Mouse (Mus musculus) layer of hippocampus, adult 11-12 months (tissue): ENCODE results near the gene Grk2.

Experiments
- DNase-seq: peaks from one replicate; pipeline ENCODE4 v3.0.0; 2022; ENCODE audit warnings: low spot score

Grk2 gene

DNA sequence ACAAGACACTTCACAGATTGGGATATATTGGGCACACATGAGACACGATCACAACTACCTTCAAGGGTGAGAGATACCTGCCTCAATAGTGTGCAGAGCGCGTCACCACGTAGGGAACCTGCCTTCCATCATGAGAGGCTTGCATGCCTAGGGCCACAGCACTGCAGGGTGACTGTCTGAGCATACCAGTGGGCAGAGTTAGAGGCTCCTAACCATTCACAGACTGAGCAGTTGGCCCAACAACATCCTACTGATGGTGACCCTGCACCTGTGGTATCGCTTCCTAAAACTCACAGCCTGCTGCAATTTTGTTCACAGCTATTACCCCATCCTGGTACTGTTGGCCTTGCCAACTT is 2.4 kb downstream of the Grk2 start:
- no peak for DNase-seq

DNA sequence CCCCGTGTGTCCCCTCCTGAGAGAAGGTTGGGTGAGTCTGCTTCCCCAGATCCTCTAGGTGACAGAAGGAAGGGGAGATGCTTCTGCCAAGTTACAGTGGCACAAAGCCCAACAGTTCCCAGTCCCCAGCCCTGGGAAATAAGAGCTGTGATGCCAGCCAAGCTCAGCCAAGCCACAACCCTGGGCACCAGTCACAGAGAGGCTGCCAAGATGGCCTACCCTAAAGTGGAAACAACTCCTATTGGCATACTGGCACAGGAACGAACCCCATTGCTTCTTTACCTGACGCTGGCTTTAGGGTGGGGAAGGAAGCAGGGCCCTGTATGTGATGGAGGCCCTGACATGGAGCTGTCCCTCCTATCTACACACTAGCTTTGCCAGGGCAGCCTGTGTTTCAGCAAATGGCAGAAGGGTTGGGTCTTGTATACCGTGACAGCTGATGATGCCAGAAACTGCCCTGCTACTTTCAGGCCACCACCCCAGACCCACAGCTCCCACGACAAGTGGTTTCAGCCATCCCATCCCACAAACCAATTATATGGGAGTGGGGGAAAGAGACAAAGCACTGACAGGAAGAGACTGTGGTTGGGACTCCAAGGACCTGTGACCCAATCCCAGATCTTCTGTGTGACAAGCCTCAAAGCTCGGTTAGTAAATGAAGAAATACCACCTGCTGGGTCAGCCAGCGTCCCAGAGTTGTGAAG is 2.9 kb downstream of the Grk2 start:
- DNase-seq: no peak

DNA sequence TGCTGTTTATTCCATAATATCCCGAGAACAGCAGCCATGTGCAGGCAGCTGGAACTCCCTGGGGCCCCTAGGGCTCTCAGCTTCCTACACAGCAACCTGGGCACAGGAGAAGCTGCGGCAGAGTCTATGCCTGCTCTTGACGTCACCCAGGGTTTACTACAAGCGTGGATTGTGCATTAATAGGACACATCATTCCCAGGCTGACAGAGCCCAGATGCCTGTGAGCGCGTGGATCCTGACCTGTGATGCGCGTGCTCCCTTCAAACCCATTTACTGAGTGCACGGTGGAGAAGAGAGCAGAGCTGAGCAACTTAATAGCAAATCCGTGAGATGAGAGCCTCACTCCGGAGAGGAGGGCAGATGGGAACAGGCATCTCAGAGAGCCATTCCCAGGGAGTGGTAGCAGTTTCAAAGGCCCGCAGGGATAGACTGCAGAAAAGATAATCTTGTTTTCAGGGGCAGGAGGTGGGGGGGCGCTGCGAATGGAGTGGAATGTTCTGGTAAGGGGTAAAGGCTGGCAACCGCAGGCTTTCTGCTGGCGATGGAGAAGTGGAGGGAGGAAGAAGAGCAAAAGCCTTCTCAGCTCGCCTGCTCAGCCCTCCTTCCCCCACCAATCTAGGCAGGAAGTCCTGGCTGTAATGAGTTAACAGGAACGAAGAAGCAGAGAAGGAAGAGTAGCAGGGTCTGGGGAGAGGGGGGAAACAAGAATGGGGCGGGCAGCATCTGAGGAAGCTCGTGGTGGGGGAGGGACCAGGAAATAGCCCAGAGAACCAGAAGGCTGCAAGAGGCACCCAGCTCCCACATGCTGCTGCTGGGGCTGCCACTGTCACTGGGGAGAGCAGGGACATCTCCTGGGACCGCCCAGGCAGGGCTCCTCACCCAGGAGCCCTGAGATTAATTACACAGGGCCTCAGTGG is 4.0 kb downstream of the Grk2 start:
- peak; percentile 61 for DNase-seq

DNA sequence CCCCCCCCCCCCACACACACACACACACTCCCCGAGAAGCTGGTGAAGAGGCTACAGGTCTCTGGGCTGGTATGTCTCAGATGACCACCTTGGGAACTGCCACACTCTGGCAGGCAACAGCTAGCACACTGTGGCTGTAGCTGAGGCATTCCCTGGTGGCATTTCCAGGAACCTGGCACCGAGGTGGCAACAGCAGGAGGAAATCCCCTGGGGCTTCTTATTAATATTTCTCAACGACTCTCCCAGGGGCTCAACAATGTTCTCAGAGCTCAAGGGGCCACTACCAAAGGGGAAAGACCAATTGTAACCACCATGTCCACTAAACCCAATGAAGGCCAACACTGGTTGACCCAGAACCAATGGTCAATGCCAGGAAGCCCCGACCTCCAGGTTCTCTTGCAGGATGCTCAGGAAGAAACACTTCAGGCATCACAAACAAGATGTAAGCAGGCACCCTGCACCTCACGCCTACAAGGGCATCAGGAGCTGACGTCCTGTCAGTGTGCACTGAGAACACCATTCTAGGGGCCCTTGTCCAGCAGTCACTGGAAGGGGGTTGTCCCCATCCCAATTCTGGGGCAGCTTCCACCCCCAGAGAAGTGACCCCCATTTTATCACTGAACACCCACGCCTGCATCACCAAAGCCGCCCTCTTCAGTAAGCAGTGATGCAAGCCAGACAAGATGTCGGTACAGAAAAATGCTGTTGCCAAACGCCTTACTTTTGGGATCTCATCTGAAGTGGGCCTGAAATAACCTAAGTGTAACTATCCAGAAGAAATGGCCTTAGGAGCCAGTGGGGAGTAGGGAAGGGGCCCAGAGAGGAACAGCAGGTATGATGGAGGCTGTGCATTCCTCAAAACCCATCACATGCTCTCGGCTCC is 4.9 kb downstream of the Grk2 start:
- DNase-seq: no peak

DNA sequence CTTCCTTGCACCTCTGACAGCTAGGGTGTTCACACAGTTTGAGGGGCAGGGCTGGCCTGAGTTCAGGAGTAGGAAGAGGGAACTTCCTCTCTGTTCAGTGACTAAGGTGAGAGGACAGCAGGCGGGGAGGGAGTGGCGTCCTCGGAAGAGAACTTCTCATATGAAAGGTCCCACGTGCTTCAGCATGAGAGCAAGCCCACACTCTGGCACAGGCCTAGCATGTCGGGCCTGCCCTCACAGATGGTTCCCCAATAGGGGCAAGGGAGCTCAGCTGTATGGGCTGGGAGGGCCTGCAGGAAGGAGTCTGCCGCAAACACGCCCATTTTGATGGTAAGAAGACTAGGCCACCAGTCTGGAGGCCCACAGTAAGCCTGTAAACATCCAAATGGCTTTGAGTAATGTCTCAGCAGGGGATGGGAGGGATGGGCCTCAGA is 5.7 kb downstream of the Grk2 start:
- DNase-seq: no peak

DNA sequence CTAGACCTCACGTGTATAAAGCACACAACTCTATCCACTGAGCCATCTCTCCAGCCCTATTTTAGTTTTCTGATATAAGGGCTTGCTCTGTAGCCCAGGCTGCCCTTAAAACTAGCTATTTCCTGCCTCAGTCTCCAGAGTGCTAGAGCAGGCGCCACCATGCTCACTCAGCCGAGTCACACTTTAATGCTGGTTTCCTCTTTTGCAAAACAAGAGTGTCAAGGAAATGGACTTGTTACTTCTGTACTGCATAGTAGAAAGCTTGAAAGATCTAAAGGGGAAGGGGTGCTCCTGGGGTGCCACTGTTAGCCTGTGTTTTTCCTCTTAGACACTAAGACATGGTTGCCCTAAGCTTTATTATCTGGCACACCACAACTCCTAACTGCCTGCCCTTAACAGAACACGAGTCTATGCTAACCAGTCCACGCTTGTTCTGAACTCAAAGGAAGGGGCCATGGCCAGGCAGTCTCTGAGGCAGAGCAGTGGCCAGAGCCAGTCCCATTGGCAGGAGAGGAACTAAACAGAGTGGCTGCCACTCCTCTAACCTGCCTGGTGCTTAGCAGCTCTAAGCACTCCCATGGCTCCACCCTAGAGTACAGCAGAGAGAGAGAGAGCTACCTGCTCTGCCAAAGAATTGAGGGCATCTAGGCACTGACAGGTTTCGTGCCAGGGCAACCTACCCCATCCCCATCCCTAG is 6.3 kb downstream of the Grk2 start:
- no peak for DNase-seq

DNA sequence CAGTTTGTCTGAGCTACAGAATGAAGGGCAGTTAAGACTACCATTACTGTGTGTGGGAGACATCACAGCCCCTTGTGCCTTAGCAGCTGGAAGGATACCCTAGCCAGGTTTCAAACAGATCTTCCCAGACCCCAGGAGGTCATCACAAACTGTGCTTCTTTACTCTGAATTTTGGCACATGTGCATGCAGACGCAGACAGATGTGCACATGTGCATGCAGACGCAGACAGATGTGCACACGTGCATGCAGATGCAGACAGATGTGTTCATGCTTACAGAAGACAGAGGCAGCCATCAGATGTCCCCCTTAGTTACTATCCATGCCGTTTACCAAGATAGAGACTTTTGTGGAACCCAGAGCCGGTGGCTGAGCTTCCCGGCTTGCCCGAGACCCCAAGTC is 6.9 kb downstream of the Grk2 start:
- no peak for DNase-seq

DNA sequence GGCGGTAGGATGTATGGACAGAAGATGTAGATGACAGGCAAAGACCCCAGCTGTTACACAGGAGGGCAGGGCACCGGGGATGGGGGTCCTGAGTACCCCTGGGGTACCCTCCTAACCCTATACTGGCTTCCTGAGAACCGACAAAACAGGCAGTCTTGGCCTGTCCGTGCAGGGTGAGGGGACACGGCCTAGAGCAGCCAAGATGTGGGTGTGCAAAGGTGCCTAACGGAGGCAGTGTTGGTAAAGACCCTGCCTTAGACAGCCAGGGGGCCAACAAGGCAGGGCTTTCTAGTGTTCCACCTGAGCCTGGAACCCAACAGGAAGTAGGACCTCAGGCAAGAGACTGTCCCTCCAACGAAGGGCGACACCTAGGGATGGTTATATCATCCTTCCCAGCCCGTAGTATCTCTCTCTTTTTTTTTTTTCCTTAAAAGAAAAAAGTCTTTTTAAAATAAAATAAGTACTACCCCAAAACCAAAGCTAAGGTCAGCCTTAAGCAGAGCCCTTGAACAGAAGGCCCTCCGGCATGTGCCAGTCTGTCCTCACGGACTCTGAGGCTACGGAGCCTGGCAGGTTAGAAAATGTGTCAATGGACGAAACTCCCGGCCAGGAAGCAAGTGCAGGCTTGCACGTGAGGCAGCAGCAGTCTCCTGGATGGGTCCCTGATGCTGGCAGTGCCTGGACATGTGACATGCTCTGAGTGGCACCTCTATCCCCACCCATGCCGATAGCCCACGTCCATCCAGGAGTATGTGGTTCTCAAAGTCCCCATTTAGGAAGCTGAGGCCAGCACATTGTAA is 7.5 kb downstream of the Grk2 start:
- DNase-seq: no peak

DNA sequence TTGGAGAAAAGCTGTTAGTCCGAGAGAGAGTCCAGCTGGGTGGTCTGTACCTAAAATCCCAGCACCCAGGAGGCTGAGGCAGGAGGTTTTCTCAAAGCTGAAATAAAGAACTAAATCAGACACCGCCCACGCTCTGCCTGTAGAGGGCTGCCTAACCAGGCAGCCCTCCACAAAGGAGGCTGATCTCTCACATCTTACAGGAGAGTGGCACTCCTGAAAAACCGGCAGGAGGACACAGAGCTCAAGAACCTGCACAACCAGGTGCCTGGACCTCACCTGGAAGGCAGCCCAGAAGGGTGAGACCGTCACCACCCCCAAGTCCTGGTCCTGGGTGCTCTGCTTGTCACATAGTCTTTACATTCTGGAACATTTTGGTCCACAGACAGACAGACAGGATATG is 8.2 kb downstream of the Grk2 start:
- DNase-seq: no peak

DNA sequence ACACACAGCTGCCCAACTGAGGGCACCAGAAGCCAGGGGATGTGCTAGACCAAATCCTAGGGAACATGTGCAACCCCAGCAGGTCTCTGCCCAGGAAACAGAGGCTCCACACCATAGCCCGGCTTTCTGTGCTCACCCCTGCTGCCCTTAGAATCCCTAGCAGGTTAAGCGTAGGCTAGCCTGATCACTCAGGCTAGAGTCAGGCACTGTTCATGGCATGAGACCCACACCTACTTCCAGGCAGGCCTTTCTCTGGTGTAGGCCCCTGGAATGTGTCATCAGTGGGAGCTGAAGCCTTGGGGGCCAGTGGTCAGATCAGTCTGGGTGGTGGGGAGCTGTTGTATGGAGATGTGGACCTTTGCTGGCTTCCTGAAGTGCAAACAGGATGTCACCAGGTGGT is 9.4 kb downstream of the Grk2 start:
- DNase-seq: no peak

DNA sequence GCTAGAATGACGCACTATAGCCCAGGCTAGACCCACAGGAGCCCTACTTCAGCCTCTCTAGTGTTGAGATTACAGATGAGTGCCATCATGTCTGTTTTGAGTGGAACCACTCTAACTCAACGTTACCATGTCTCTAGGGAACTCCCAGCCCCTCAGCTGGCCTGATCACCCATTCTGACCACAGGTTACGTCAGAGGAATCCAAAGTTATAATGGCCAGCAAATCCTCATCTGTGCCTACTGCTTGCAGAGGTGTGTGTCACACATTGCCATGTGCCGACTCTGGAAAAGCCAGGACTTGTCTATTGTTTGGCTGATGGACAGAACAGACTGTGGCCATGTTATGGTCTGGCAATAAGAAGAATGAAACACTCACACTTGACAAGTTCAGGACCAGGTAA is 10.6 kb downstream of the Grk2 start:
- no peak for DNase-seq

DNA sequence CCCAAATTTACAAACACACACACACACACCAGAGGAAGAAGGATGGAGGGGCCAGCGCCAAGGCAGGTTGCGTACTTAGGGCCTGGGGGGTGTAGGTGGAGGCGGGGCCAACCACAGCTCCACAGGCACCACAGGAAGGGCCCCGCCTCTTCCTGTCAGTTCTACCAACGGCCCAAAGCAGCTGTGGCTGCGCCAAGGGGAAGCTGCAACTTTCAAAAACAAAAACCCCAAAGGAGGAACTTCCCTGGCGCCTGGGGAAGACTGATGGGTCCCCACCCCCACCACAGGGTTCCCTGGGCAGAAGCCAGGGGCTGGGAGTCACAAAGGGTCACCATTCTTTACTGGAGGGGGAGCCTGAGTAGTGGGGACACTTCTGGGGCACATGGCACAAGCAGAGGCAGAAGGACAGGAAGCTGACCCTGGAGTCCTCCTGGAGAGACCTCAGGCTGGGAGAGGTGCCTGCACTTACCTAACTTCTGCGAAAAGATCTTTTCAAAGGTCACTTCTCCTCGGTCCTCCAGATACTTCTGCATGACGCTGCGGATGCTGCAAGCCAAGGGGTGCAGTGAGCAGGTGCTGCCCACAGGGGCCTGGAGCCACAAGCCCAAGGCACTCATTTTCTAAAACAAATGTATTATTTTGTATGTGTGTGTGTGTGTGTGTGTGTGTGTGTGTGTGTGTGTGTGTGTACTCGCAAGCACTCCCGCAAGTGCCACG is 11.5 kb downstream of the Grk2 start:
- peak; percentile 57 for DNase-seq

DNA sequence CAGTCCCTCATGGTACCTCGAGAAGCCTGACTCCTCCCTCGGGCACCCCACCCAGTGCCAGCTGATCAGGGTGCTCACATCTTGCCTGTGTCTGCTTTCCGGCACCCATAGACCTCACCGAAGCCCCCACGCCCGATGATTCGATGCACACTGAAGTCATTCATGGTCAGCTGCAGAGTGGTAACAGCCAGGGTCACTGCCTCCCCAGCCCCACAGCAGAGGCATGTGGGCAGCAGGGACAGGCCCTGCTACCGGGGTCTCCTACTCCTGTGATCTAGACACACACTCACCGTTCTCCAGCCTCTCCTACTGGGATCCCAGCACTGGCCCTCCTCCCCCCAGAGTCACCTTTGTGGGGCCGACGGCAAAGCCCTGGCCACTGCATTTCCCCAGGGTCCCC is 14.9 kb downstream of the Grk2 start:
- DNase-seq: no peak

DNA sequence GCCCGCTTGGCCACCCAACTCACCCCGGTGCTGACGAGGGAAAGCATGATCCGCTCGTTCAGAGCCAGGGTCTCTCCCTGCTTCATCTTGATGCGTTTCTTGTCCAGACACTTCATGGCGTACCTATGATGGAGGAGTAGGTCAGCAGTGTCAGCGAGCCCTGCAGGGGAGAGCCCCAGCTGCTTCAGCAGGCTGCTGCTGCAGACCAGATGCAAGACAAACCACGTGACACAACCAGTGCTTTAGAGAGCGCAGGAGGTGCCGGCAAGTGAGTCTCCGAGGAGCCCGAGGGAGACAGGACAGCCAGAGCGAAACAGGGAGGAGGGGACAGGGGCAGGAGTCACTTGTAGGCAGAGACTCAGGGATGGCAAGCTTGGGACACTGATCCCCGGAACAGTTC is 15.3 kb downstream of the Grk2 start:
- no peak for DNase-seq

DNA sequence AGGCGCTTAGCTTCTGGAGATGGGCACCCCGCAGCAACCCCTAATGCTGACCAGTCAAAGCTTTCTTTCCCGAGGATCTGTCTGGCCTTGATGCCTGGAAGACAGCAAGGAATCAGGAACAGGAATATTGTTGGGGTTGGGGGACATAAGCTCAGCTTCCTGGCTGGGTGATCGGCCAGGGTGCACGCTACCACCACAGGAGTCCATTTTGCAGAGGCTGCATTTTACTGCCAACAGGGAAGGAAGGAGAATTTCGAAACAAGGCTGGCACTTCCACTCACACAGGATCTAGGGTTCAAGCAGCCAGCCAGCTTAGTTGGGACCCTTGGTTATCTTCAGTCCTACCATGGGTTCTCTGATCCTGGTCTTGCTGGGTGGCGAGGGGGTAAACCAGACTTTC is 22.4 kb downstream of the Grk2 start:
- DNase-seq: no peak

DNA sequence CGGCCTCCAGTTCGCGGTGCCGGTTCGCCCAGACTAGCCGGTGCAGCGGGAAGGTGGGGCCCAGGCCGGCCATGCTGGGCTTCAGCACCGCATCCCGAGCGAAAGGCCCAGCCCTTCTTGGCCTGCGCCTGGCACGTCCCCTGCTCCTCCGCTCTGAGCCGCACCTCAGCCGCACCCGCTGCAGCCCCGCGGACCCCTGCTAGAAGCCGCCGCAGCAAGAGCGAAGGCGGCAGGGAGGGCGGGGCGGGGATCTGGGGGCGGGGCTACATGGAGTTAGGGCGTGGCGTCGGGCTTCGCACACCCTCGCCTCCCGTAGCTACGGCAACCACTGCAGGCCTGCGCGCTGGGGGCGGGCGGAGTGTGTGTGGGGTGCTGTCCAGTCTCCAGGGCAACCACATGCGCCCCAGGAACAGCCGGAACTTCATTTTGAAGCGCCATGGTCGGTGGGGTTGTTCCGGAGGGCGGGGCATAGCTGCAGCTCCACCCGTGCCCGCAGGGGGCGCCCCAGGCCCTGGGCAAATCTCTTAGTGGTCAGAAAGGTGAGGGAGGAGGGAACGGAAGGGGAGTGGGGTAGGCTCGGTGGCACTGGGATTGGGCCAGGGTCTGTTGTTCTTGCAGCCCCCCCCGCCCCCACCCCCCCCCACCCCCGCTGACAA is 23.0 kb downstream of the Grk2 start, which contains the start of gene Ankrd13d:
TSS of gene Ankrd13d (minus strand) at position 240 of the 656 bp plus-strand sequence.
- DNase-seq: peak; percentile 95

DNA sequence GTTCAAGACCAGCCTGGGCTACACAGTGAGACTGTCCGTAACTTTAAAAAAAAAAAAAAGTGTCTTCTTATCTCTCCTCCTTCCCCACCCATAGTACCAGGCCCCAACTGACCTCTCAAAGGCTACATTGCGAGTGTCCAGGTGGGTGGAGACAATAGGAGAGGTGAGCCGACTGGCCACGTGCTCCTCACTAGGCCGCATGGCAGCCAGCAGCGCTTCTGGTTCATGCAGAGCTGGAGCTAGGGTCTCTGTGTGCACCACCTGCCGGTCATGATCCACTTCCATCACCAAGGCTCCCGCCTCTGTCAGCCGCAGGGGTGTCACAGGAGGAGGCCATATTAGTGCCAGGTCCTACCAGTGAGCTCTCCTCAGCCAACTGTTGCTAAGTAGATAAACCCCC is 25.6 kb downstream of the Grk2 start:
- DNase-seq: no peak

DNA sequence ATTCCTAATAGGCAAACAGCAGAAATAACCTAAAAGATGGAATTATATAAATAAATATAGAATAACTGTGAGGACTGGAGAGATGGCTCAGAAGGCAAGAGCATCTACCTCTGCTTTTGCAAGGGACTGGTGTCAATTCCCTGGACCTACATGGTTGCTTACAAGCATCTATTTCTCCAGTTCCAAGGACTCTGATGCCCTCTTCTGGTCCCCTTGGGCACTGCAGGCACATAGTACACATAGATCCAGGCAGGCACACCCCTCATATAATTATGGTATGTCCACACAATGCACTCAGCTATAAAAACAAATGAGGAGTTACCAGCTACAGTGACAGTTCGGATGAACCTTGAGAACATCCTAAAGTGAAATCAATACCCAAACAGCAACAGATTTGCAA is 26.5 kb downstream of the Grk2 start:
- DNase-seq: no peak

DNA sequence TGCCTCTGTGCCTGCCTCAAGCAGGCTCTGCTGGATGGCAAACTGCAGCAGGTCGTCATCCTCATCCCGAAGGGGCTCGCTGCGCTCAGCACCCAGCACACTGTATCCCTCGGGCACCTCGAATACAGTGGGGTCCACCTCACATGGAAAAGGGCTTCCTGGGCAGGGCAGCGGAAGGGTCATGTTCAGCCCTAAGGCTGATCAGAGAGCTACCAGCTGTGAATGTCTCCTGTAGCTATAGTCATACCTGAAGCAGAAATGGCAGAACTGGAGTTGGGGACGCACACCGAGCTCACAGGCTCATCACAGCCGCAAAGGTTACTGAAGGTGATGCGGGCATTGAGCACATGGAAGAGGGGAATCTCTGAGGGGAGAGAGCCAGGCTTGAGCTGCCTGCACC is 35.0 kb downstream of the Grk2 start:
- DNase-seq: no peak

DNA sequence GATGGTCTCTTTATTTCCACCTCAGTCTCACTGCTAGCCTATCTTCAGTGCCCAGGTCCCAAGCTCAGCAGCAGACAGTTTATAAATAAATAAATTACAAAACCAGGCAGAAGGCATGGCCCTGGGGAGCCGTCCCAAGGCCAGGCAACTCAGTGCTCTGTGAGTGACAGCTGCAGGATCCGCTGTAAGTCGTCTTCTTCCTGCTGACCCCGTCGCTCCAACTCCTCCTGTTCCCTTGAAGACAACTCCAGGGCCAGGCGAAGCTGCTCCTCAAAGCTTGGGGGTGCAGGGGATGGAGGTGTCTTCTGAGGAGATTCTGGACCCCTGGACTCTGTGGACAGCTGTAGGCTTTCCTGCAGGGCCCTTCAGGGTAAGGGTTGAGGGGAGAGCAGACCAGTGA is 35.8 kb downstream of the Grk2 start:
- DNase-seq: no peak
